Mouse (Mus musculus) embryonic facial prominence, embryonic 11.5 days (tissue): ENCODE measurements at regions not wholly inside any gene's neighbourhood (a gene's known extent, or its start where the extent isn't known, plus 50 kb on each side); places are given as distances from the start of the nearest gene placed in this dataset.

Source experiments
- ATAC-seq: fragments of 200-750 bp; cut with Nextera tagmentation; replicated peaks from 2 replicates; pipeline ENCODE4 v1.8.0; 2017; ENCODE audit warnings: low read depth; ENCODE audit not compliant: insufficient number of reproducible peaks, low FRiP score, low TSS enrichment
- DNase-seq: peaks from one replicate; pipeline ENCODE4 v3.0.0-alpha.2; 2015; ENCODE audit warnings: low spot score
- H3K27ac ChIP-seq: fragments of 300-500 bp; sonication (generic); replicated peaks from 2 replicates; pipeline ENCODE4 v1.5.1; 2014; ENCODE audit warnings: mild to moderate bottlenecking, low read depth, low read length, control low read depth
- H3K27me3 ChIP-seq: fragments of 300-500 bp; sonication (generic); 2 replicates; pipeline ENCODE4 v1.6.1; 2014; ENCODE audit warnings: mild to moderate bottlenecking, low read length, moderate library complexity, mixed read lengths; ENCODE audit not compliant: control insufficient read depth, insufficient read depth
- H3K36me3 ChIP-seq: fragments of 300-500 bp; sonication (generic); replicated peaks from 2 replicates; pipeline ENCODE4 v1.6.1; 2014; ENCODE audit warnings: low read depth, mild to moderate bottlenecking, low read length, moderate library complexity, mixed read lengths; ENCODE audit not compliant: control insufficient read depth, insufficient read depth
- H3K4me1 ChIP-seq: fragments of 300-500 bp; sonication (generic); 2 replicates; pipeline ENCODE4 v1.6.1; 2014; ENCODE audit warnings: low read length, mixed read lengths; ENCODE audit not compliant: control insufficient read depth, insufficient read depth
- H3K4me2 ChIP-seq: fragments of 300-500 bp; sonication (generic); 2 replicates; pipeline ENCODE4 v1.6.1; 2014; ENCODE audit warnings: low read depth, mild to moderate bottlenecking, control low read depth, low read length, moderate library complexity
- H3K4me3 ChIP-seq: fragments of 300-500 bp; sonication (generic); 2 replicates; pipeline ENCODE4 v1.5.1; 2014; ENCODE audit warnings: low read depth, low read length, control low read depth
- H3K9ac ChIP-seq: fragments of 300-500 bp; sonication (generic); replicated peaks from 2 replicates; pipeline ENCODE4 v1.6.1; 2014; ENCODE audit warnings: mild to moderate bottlenecking, control low read depth, low read length
- H3K9me3 ChIP-seq: fragments of 300-500 bp; sonication (generic); replicated peaks from 2 replicates; pipeline ENCODE4 v1.6.1; 2016; ENCODE audit warnings: mild to moderate bottlenecking, low read length, inconsistent platforms, mixed read lengths; ENCODE audit not compliant: control insufficient read depth
- WGBS: fragments of 180-500 bp; shearing (Covaris S2); extraction: QIAGEN DNeasy Blood & Tissue Kit; methylation state at CpG from one replicate; pipeline ENCODE4 v1.1.7; 2014; 5-methylcytosine and 5-hydroxymethylcytosine counted together

GRCm38 (mm10) chr1:92710321-92710839 lies 61.7 kb upstream of the Otos start:
- Histone ChIP-seq H3K27me3 (no peaks in the 10 kb centered on the region), H3K4me3 (no peak overlapping the region), H3K9me3 (no peaks in the 10 kb centered on the region; the same call in 1 of the 2 replicates), H3K4me2 (no peak overlapping the region), H3K9ac (no peak overlapping the region), H3K36me3 (no peaks in the 10 kb centered on the region), H3K4me1 (no peaks in the 10 kb centered on the region), H3K27ac (no peak overlapping the region)
- ATAC-seq = no peak
- WGBS = 81% methylated on average over 2 of the region's 2 CpGs
- no peak for DNase-seq

DNA sequence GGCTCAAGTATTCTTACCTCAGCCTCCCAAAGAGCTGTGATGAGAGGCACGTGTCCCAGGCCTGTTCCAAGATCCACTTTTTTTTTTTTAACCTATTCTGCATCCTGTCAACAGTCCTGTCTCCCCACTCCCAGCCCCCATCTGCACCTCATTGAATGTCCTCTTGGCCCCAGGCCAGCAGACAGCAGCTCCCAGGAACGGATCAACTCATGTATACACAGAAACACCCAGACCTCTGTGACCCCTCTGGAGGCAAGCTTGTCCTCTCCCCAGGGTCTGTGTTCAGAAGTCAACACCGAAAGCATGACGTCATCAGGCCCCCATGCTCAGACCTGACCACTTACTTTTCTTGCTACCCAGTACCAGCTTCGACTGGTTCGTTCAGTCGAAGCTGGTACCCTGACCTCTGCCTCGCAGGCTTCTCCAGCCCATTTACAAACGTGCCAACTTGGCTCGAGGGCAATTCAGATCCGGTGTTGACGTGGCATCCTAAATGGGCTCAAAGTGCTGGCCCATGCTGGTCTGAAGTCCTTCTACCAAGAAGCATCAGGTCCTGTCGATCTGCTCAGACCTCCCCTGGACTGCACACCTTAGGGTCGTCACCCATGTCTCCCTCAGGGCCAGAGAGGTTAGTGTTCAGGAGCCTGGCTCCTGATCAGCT lies 60.7 kb upstream of the Otos start:
- Histone ChIP-seq H3K4me1 (no peaks in the 10 kb centered on the region), H3K9me3 (no peaks in the 10 kb centered on the region; the same call in 1 of the 2 replicates), H3K27ac (no peak overlapping the region), H3K4me3 (no peak overlapping the region), H3K27me3 (no peaks in the 10 kb centered on the region), H3K4me2 (no peak overlapping the region), H3K36me3 (no peaks in the 10 kb centered on the region), H3K9ac (no peak overlapping the region)
- 61% methylated on average over 14 of the region's 14 CpGs for WGBS
- DNase-seq (no peak), ATAC-seq (no peak; the same call in 1 of the 2 replicates)

DNA sequence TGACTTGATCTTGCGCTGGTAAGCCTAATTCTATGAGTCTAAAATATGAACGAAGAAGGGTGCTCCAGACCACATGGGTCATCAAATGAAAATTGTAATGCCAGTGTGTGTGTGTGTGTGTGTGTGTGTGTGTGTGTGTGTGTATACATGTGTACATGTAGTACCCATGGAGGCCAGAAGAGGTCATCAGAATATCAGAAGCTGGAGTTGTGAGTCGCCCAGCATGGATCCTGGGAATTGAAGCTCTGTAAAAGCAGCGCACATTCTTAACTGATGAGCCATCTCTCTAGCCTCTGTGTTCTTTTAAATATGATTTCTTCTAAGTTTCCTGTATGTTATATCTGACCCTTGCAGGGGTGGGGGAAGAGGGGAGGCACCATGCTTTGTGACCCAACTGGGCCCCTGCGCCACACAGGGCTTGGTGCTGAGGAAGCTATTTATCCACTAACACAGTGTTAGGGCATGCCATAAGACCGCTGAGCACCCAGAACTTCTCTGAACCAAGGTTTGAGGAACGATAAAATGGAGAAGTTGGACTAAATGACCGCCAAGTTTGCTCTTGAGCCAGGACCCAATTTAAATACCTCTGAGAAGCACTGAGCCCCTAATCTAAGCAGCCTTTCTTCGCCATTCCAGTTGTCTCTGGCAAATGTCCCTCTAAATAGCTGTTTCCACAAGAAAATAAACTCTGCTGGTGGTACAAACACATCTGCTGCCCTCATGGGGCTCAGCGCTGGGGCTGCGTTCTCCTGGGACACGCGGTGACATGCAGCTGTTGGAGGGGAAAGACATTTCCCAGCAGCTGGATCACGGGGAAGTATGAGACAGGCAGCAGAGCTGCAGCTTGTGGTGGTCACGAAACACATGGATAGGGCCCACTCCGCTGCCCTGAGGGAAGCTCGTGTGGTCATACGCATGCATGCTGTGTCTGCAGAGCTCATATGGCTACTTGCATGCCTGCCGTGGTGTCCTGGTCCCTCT lies 59.6 kb upstream of the Otos start:
- no peaks in the 10 kb centered on the region for H3K4me1 ChIP-seq
- no peak overlapping the region for H3K4me2 ChIP-seq
- no peaks in the 10 kb centered on the region for H3K36me3 ChIP-seq
- H3K9ac ChIP-seq = no peak overlapping the region
- H3K9me3 ChIP-seq = no peaks in the 10 kb centered on the region; the same call in 1 of the 2 replicates
- no peak overlapping the region for H3K27ac ChIP-seq
- DNase-seq (peak; percentile 40), ATAC-seq (no peak)
- no peaks in the 10 kb centered on the region for H3K27me3 ChIP-seq
- no peak overlapping the region for H3K4me3 ChIP-seq
- WGBS = 80% methylated on average over 19 of the region's 19 CpGs

GRCm38 (mm10) chr1:92707441-92707840 lies 58.8 kb upstream of the Otos start:
- H3K4me2 ChIP-seq = no peak overlapping the region
- H3K4me1 ChIP-seq = no peaks in the 10 kb centered on the region
- no peak overlapping the region for H3K4me3 ChIP-seq
- WGBS = 69% methylated on average over 2 of the region's 2 CpGs
- ATAC-seq (no peak), DNase-seq (no peak)
- no peak overlapping the region for H3K9ac ChIP-seq
- H3K36me3 ChIP-seq = no peaks in the 10 kb centered on the region
- no peaks in the 10 kb centered on the region; the same call in 1 of the 2 replicates for H3K9me3 ChIP-seq
- H3K27ac ChIP-seq = no peak overlapping the region
- H3K27me3 ChIP-seq = no peaks in the 10 kb centered on the region

DNA sequence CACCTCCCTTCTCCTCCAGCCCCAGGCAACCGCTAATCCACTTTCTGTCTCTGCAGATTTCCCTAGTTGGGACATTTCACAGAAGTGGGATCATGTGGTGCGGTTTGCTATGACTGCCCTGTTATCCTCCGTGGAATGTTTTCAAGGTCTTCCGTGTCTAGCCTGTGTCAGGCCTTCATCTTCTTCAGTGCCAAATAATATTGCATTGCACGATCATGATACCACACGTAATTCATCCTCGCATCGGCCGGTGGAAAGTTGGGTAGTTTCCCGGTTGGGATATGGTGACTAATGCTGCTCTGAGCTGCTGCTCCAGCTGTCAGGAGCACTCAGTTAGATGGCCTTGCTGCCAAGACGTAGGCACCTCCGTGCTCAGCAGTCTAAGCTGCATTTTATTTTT lies 55.3 kb upstream of the Otos start:
- no peak for ATAC-seq
- H3K36me3 ChIP-seq = no peaks in the 10 kb centered on the region
- no peaks in the 10 kb centered on the region for H3K4me1 ChIP-seq
- H3K4me3 ChIP-seq = no peak overlapping the region
- no peak overlapping the region for H3K4me2 ChIP-seq
- no peak for DNase-seq
- H3K9ac ChIP-seq = no peak overlapping the region
- H3K9me3 ChIP-seq = no peaks in the 10 kb centered on the region; the same call in 1 of the 2 replicates
- no peak overlapping the region for H3K27ac ChIP-seq
- WGBS = 91% methylated on average over 12 of the region's 12 CpGs
- no peaks in the 10 kb centered on the region; the same call in 1 of the 2 replicates for H3K27me3 ChIP-seq

- no peaks in the 10 kb centered on the region for H3K9me3 ChIP-seq
- WGBS = 68% methylated on average over 3 of the region's 3 CpGs
- DNase-seq = no peak
- no peak overlapping the region for H3K4me3 ChIP-seq
- no peaks in the 10 kb centered on the region; the same call in 1 of the 2 replicates for H3K27me3 ChIP-seq
- H3K4me1 ChIP-seq = no peaks in the 10 kb centered on the region
- no peak for ATAC-seq
- H3K9ac ChIP-seq = no peak overlapping the region
- no peak overlapping the region for H3K27ac ChIP-seq
- no peak overlapping the region for H3K4me2 ChIP-seq
- H3K36me3 ChIP-seq = no peaks in the 10 kb centered on the region
Observed at GRCm38 (mm10) chr1:92703270-92703669, 54.6 kb upstream of the Otos start.

- no peaks in the 10 kb centered on the region for H3K4me1 ChIP-seq
- H3K4me3 ChIP-seq = no peak overlapping the region
- WGBS = 87% methylated on average over 2 of the region's 2 CpGs
- H3K27me3 ChIP-seq = no peaks in the 10 kb centered on the region; the same call in 1 of the 2 replicates
- H3K9me3 ChIP-seq = no peaks in the 10 kb centered on the region
- H3K9ac ChIP-seq = no peak overlapping the region
- H3K4me2 ChIP-seq = no peak overlapping the region
- DNase-seq (no peak), ATAC-seq (no peak)
- H3K27ac ChIP-seq = no peak overlapping the region
- no peaks in the 10 kb centered on the region for H3K36me3 ChIP-seq
Observed at GRCm38 (mm10) chr1:92700107-92700506, 51.5 kb upstream of the Otos start.
